Mouse (Mus musculus) cerebellum, adult 2 months (tissue): ENCODE data around the gene Hoxc9.

Source experiments
- CTCF ChIP-seq: fragments of 200-500 bp; IDR thresholded peaks from 2 replicates; pipeline ENCODE4 v1.5.1; 2011; ENCODE audit warnings: low read depth, mild to moderate bottlenecking, control low read depth, low read length, moderate library complexity, borderline replicate concordance; ENCODE audit not compliant: insufficient read depth
- POLR2A ChIP-seq: fragments of 200-500 bp; IDR thresholded peaks from 2 replicates; pipeline ENCODE4 v1.6.1; 2011; ENCODE audit warnings: low read length, control low read depth, borderline replicate concordance; ENCODE audit not compliant: insufficient read depth

- TF ChIP-seq CTCF: no peak
- no peak for TF ChIP-seq POLR2A
These were observed 38.1 kb downstream of the Hoxc9 start for GRCm38 (mm10) chr15:103014166-103015008.
